Mouse (Mus musculus): ENCODE data around the gene Lsm2. TPM values are rescaled to one million over a fixed set of nuclear protein-coding genes. Genes with fewer than 3 reads are reported as not detected.
A peak's percentile ranks its signal among the peaks of the same experiment; 100 is the strongest.
"Not testable (repeated sequence)": the region's sequence is repeated elsewhere in the genome, so short reads cannot be mapped to it uniquely, and the experiment has no call there.

Lsm2 gene
- polyA plus RNA-seq, 1 experiment from 2014 or later = 76.7 TPM

GRCm38 (mm10) chr17:35031272-35031671 is 49.6 kb downstream of the Lsm2 start:
- ATAC-seq (no peak), DNase-seq (peak; percentile 14)
- peaks cover 14% of the 10 kb centered on the region for H3K4me1 ChIP-seq (ENCODE audit: insufficient read depth)
- H3K4me3 ChIP-seq (ENCODE audit: low read depth, low read length) = no peak overlapping the region
- no peaks in the 10 kb centered on the region for H3K36me3 ChIP-seq (replicated peaks; ENCODE audit: insufficient read depth, low read length)
- no peak overlapping the region for H3K27ac ChIP-seq (ENCODE audit: low read depth)
- no peak overlapping the region for H3K9ac ChIP-seq (replicated peaks)
- H3K27me3 ChIP-seq (ENCODE audit: insufficient read depth, low read length) = no peaks in the 10 kb centered on the region
- TF ChIP-seq EP300 (IDR thresholded peaks at IDR 0.05; ENCODE audit: low read depth) (no peak), CTCF (IDR thresholded peaks at IDR 0.05; ENCODE audit: low read depth) (no peak)
- WGBS (ENCODE audit: insufficient replicate concordance) = 91% methylated on average over 11 of the region's 11 CpGs
- H3K4me2 ChIP-seq (ENCODE audit: low read depth, low read length) = no peak overlapping the region
- H3K9me3 ChIP-seq (ENCODE audit: low read length) = no peaks in the 10 kb centered on the region

DNA sequence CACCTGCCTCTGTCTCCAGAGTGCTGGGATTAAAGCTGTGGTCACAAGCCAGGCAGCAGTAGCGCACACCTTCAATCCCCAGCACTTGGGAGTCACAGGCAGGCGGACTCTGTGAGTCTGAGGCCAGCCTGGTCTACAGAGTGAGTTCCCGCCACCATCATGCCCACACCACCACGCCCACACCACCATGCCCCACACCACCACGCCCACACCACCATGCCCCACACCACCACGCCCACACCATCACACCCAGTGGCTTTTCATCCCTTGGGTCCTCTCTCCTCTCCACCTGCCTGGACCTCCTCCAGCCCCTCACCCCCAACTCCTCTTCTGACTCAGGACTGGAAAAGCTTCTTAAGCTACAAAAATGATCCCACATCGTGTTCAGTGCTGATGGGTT is 50.2 kb downstream of the Lsm2 start:
- no peak overlapping the region for H3K4me2 ChIP-seq (ENCODE audit: low read depth, low read length)
- peak; percentile 18 for DNase-seq
- no peak overlapping the region for H3K27ac ChIP-seq (ENCODE audit: low read depth)
- 78% methylated on average over 7 of the region's 7 CpGs for WGBS (ENCODE audit: insufficient replicate concordance)
- TF ChIP-seq CTCF (IDR thresholded peaks at IDR 0.05; ENCODE audit: low read depth) (no peak), EP300 (IDR thresholded peaks at IDR 0.05; ENCODE audit: low read depth) (no peak)
- H3K9me3 ChIP-seq (ENCODE audit: low read length) = no peaks in the 10 kb centered on the region
- ATAC-seq = no peak
- no peaks in the 10 kb centered on the region for H3K36me3 ChIP-seq (replicated peaks; ENCODE audit: insufficient read depth, low read length)
- H3K4me3 ChIP-seq (ENCODE audit: low read depth, low read length) = no peak overlapping the region
- H3K9ac ChIP-seq (replicated peaks) = no peak overlapping the region
- H3K4me1 ChIP-seq (ENCODE audit: insufficient read depth) = peaks cover 14% of the 10 kb centered on the region
- H3K27me3 ChIP-seq (ENCODE audit: insufficient read depth, low read length) = no peaks in the 10 kb centered on the region

DNA sequence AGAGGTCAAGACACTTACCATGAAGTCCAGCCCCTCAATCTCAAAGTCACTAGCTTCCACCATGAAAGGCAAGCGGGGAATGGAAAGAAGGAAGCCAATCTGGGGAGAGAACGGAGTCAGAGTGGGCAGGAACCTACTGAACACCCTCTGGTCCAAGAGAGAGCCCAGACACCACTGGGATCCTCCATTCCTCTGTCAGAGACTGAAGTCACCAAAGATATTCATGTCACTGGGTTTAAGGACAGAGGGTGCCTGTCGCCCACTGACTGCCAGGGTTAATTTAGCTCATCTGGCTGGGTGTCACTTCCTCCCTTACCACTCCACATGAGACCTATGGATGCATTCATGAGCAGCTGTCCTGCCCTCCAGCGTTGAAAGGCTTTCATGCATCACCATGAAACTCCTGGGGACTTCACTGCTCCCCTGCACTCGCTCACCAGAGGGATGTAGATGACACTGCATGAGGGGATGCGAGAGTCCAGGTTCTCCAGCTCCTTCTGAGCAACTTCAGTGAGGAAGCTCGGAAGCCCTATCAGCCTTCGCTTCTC is 50.7 kb downstream of the Lsm2 start:
- Histone ChIP-seq H3K9ac (replicated peaks) (no peak overlapping the region), H3K4me1 (ENCODE audit: insufficient read depth) (peaks cover 14% of the 10 kb centered on the region), H3K9me3 (ENCODE audit: low read length) (no peaks in the 10 kb centered on the region), H3K36me3 (replicated peaks; ENCODE audit: insufficient read depth, low read length) (no peaks in the 10 kb centered on the region), H3K4me3 (ENCODE audit: low read depth, low read length) (no peak overlapping the region), H3K27me3 (ENCODE audit: insufficient read depth, low read length) (no peaks in the 10 kb centered on the region), H3K4me2 (ENCODE audit: low read depth, low read length) (no peak overlapping the region), H3K27ac (ENCODE audit: low read depth) (no peak overlapping the region)
- no peak for ATAC-seq
- DNase-seq = peak; percentile 20
- 65% methylated on average over 8 of the region's 8 CpGs for WGBS (ENCODE audit: insufficient replicate concordance)
- TF ChIP-seq EP300 (IDR thresholded peaks at IDR 0.05; ENCODE audit: low read depth) (no peak), CTCF (IDR thresholded peaks at IDR 0.05; ENCODE audit: low read depth) (peak; percentile 46)

DNA sequence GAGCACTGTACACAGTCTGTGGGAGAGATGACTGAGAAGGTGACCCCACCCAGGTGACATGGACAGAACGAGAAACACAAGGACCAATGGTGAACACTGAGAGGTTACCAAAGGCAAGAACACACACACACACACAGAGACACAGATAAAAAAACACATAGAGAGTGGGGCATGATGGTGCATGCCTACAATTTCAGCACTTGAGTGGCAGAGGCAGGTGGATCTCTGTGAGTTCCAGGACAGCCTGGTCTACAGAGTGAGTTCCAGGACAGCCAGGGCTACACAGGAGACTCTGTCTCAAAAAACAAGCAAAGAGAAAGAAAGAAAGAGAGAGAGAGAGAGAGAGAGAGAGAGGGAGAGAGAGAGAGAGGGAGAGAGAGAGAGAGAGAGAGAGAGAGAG is 52.0 kb downstream of the Lsm2 start:
- not testable (repeated sequence) for H3K27ac ChIP-seq (ENCODE audit: low read depth); H3K9ac ChIP-seq (replicated peaks); H3K9me3 ChIP-seq (ENCODE audit: low read length); H3K36me3 ChIP-seq (replicated peaks; ENCODE audit: insufficient read depth, low read length); ATAC-seq; H3K27me3 ChIP-seq (ENCODE audit: insufficient read depth, low read length); DNase-seq; H3K4me2 ChIP-seq (ENCODE audit: low read depth, low read length); H3K4me3 ChIP-seq (ENCODE audit: low read depth, low read length)
- 46% methylated on average over 1 of the region's 1 CpGs for WGBS (ENCODE audit: insufficient replicate concordance)
- H3K4me1 ChIP-seq (ENCODE audit: insufficient read depth) = peaks cover 14% of the 10 kb centered on the region

DNA sequence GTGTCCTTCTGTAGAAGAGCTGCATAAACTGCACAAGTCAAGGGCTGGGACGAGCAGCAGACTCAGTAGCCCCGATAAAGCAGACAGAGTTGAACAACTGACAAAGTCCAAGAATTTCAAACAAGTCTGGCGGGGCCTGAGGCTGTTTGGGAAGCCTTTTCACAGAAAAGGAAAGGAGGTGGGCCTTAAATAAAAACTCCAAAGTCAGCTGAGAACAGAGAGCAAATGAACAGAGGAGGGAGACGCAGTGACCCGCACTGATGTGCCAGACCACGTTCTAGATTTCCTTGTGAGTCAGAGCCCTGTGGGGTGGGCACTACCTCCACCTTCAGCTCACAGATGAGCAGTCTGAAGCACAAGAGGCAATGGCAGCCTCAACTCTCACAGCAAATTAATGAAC is 53.2 kb downstream of the Lsm2 start:
- H3K4me2 ChIP-seq (ENCODE audit: low read depth, low read length) = no peak overlapping the region
- DNase-seq (no peak), ATAC-seq (no peak)
- H3K4me3 ChIP-seq (ENCODE audit: low read depth, low read length) = no peak overlapping the region
- TF ChIP-seq EP300 (IDR thresholded peaks at IDR 0.05; ENCODE audit: low read depth) (no peak), CTCF (IDR thresholded peaks at IDR 0.05; ENCODE audit: low read depth) (no peak)
- H3K27me3 ChIP-seq (ENCODE audit: insufficient read depth, low read length) = no peaks in the 10 kb centered on the region
- H3K9me3 ChIP-seq (ENCODE audit: low read length) = no peaks in the 10 kb centered on the region
- H3K9ac ChIP-seq (replicated peaks) = no peak overlapping the region
- peaks cover 7% of the 10 kb centered on the region for H3K4me1 ChIP-seq (ENCODE audit: insufficient read depth)
- no peak overlapping the region for H3K27ac ChIP-seq (ENCODE audit: low read depth)
- 53% methylated on average over 6 of the region's 6 CpGs for WGBS (ENCODE audit: insufficient replicate concordance)
- no peaks in the 10 kb centered on the region for H3K36me3 ChIP-seq (replicated peaks; ENCODE audit: insufficient read depth, low read length)

Other genes starting within 250 kb of the Lsm2 start
- gene C4b, start 238.0 kb upstream of the Lsm2 start, polyA plus RNA-seq (2015; fragmentation: Nextera tagmentation; extraction: Ambion mirVana) = 151 and 198 TPM in 2 replicates
- not detected in 2 replicates for gene Cyp21a1, start 177.3 kb upstream of the Lsm2 start, polyA plus RNA-seq (2015; fragmentation: Nextera tagmentation; extraction: Ambion mirVana)
- 12.6 and 13.1 TPM in 2 replicates for gene Stk19, start 144.9 kb upstream of the Lsm2 start, polyA plus RNA-seq (2015; fragmentation: Nextera tagmentation; extraction: Ambion mirVana)
- 17.6 and 19.2 TPM in 2 replicates for gene Dxo, start 144.8 kb upstream of the Lsm2 start, polyA plus RNA-seq (2015; fragmentation: Nextera tagmentation; extraction: Ambion mirVana)
- gene Skiv2l, start 131.7 kb upstream of the Lsm2 start, polyA plus RNA-seq (2015; fragmentation: Nextera tagmentation; extraction: Ambion mirVana) = 14.1 and 15.4 TPM in 2 replicates
- gene Nelfe, start 131.5 kb upstream of the Lsm2 start, polyA plus RNA-seq (2015; fragmentation: Nextera tagmentation; extraction: Ambion mirVana) = 26.1 and 26.5 TPM in 2 replicates
- gene Cfb, start 119.3 kb upstream of the Lsm2 start, polyA plus RNA-seq (2015; fragmentation: Nextera tagmentation; extraction: Ambion mirVana) = 744 and 847 TPM in 2 replicates
- gene Zbtb12, start 102.4 kb upstream of the Lsm2 start, polyA plus RNA-seq (2015; fragmentation: Nextera tagmentation; extraction: Ambion mirVana) = 0.33 and 0.46 TPM in 2 replicates
- 0.25 TPM in 1 of 2 replicates, not detected in the other for gene Gm20547, start 99.8 kb upstream of the Lsm2 start, polyA plus RNA-seq (2015; fragmentation: Nextera tagmentation; extraction: Ambion mirVana)
- 35.7 and 37.3 TPM in 2 replicates for gene C2, start 83.6 kb upstream of the Lsm2 start, polyA plus RNA-seq (2015; fragmentation: Nextera tagmentation; extraction: Ambion mirVana)
- gene Ehmt2, start 83.4 kb upstream of the Lsm2 start, polyA plus RNA-seq (2015; fragmentation: Nextera tagmentation; extraction: Ambion mirVana) = 11.1 TPM in 2 replicates
- 3.5 and 3.6 TPM in 2 replicates for gene Slc44a4, start 67.4 kb upstream of the Lsm2 start, polyA plus RNA-seq (2015; fragmentation: Nextera tagmentation; extraction: Ambion mirVana)
- 35.6 and 40.3 TPM in 2 replicates for gene Neu1, start 50.6 kb upstream of the Lsm2 start, polyA plus RNA-seq (2015; fragmentation: Nextera tagmentation; extraction: Ambion mirVana)
- gene Hspa1b, start 22.6 kb upstream of the Lsm2 start, polyA plus RNA-seq (2015; fragmentation: Nextera tagmentation; extraction: Ambion mirVana) = 0.06 and 0.12 TPM in 2 replicates
- 0.28 TPM in 1 of 2 replicates, not detected in the other for gene Gm20481, start 11.9 kb upstream of the Lsm2 start, polyA plus RNA-seq (2015; fragmentation: Nextera tagmentation; extraction: Ambion mirVana)
- 0.46 and 0.59 TPM in 2 replicates for gene Hspa1a, start 9.7 kb upstream of the Lsm2 start, polyA plus RNA-seq (2015; fragmentation: Nextera tagmentation; extraction: Ambion mirVana)
- 0.18 TPM in 1 of 2 replicates, not detected in the other for gene Hspa1l, start 9.2 kb upstream of the Lsm2 start, polyA plus RNA-seq (2015; fragmentation: Nextera tagmentation; extraction: Ambion mirVana)
- 38.0 and 43.8 TPM in 2 replicates for gene Vars, start 19.1 kb downstream of the Lsm2 start, polyA plus RNA-seq (2015; fragmentation: Nextera tagmentation; extraction: Ambion mirVana)
- 0.09 and 0.12 TPM in 2 replicates for gene Vwa7, start 34.7 kb downstream of the Lsm2 start, polyA plus RNA-seq (2015; fragmentation: Nextera tagmentation; extraction: Ambion mirVana)
- 3.3 and 4.1 TPM in 2 replicates for gene Sapcd1, start 46.2 kb downstream of the Lsm2 start, polyA plus RNA-seq (2015; fragmentation: Nextera tagmentation; extraction: Ambion mirVana)
- 3.8 and 4.2 TPM in 2 replicates for gene Msh5, start 64.9 kb downstream of the Lsm2 start, polyA plus RNA-seq (2015; fragmentation: Nextera tagmentation; extraction: Ambion mirVana)
- gene Clic1, start 68.1 kb downstream of the Lsm2 start, polyA plus RNA-seq (2015; fragmentation: Nextera tagmentation; extraction: Ambion mirVana) = 98.6 and 102 TPM in 2 replicates
- 15.8 and 17.2 TPM in 2 replicates for gene Ddah2, start 77.2 kb downstream of the Lsm2 start, polyA plus RNA-seq (2015; fragmentation: Nextera tagmentation; extraction: Ambion mirVana)
- 0.32 and 0.49 TPM in 2 replicates for gene Ly6g6c, start 83.5 kb downstream of the Lsm2 start, polyA plus RNA-seq (2015; fragmentation: Nextera tagmentation; extraction: Ambion mirVana)
- 6.5 and 7.1 TPM in 2 replicates for gene Mpig6b, start 84.3 kb downstream of the Lsm2 start, polyA plus RNA-seq (2015; fragmentation: Nextera tagmentation; extraction: Ambion mirVana)
- 0.19 TPM in 1 of 2 replicates, not detected in the other for gene Ly6g6e, start 95.0 kb downstream of the Lsm2 start, polyA plus RNA-seq (2015; fragmentation: Nextera tagmentation; extraction: Ambion mirVana)
- gene Ly6g6d, start 96.2 kb downstream of the Lsm2 start, polyA plus RNA-seq (2015; fragmentation: Nextera tagmentation; extraction: Ambion mirVana) = 0.54 and 0.60 TPM in 2 replicates
- 4.0 and 5.3 TPM in 2 replicates for gene Ly6g6f, start 103.7 kb downstream of the Lsm2 start, polyA plus RNA-seq (2015; fragmentation: Nextera tagmentation; extraction: Ambion mirVana)
- gene Abhd16a, start 107.4 kb downstream of the Lsm2 start, polyA plus RNA-seq (2015; fragmentation: Nextera tagmentation; extraction: Ambion mirVana) = 47.3 and 49.3 TPM in 2 replicates
- gene Ly6g5c, start 126.4 kb downstream of the Lsm2 start, polyA plus RNA-seq (2015; fragmentation: Nextera tagmentation; extraction: Ambion mirVana) = not detected in 2 replicates
- 0.32 and 0.67 TPM in 2 replicates for gene Ly6g5b, start 133.6 kb downstream of the Lsm2 start, polyA plus RNA-seq (2015; fragmentation: Nextera tagmentation; extraction: Ambion mirVana)
- 8.1 and 9.6 TPM in 2 replicates for gene Gpank1, start 139.6 kb downstream of the Lsm2 start, polyA plus RNA-seq (2015; fragmentation: Nextera tagmentation; extraction: Ambion mirVana)
- gene Csnk2b, start 140.2 kb downstream of the Lsm2 start, polyA plus RNA-seq (2015; fragmentation: Nextera tagmentation; extraction: Ambion mirVana) = 120 and 131 TPM in 2 replicates
- gene D17H6S53E, start 144.5 kb downstream of the Lsm2 start, polyA plus RNA-seq (2015; fragmentation: Nextera tagmentation; extraction: Ambion mirVana) = 4.4 and 4.8 TPM in 2 replicates
- 1,209 and 1,216 TPM in 2 replicates for gene Apom, start 150.2 kb downstream of the Lsm2 start, polyA plus RNA-seq (2015; fragmentation: Nextera tagmentation; extraction: Ambion mirVana)
- gene Bag6, start 153.3 kb downstream of the Lsm2 start, polyA plus RNA-seq (2015; fragmentation: Nextera tagmentation; extraction: Ambion mirVana) = 16.5 and 19.7 TPM in 2 replicates
- 28.0 and 32.9 TPM in 2 replicates for gene Prrc2a, start 183.0 kb downstream of the Lsm2 start, polyA plus RNA-seq (2015; fragmentation: Nextera tagmentation; extraction: Ambion mirVana)
- 34.1 and 39.1 TPM in 2 replicates for gene Aif1, start 194.2 kb downstream of the Lsm2 start, polyA plus RNA-seq (2015; fragmentation: Nextera tagmentation; extraction: Ambion mirVana)
- 41.2 and 44.2 TPM in 2 replicates for gene Lst1, start 206.6 kb downstream of the Lsm2 start, polyA plus RNA-seq (2015; fragmentation: Nextera tagmentation; extraction: Ambion mirVana)
- 5.3 and 6.0 TPM in 2 replicates for gene Ltb, start 212.6 kb downstream of the Lsm2 start, polyA plus RNA-seq (2015; fragmentation: Nextera tagmentation; extraction: Ambion mirVana)
- 0.59 and 0.75 TPM in 2 replicates for gene Tnf, start 220.1 kb downstream of the Lsm2 start, polyA plus RNA-seq (2015; fragmentation: Nextera tagmentation; extraction: Ambion mirVana)
- not detected in 2 replicates for gene Lta, start 223.5 kb downstream of the Lsm2 start, polyA plus RNA-seq (2015; fragmentation: Nextera tagmentation; extraction: Ambion mirVana)
- 0.22 TPM in 2 replicates for gene Gm16181, start 239.0 kb downstream of the Lsm2 start, polyA plus RNA-seq (2015; fragmentation: Nextera tagmentation; extraction: Ambion mirVana)

All from liver, postnatal 0 days (tissue).